Mouse (Mus musculus) stomach, embryonic 15.5 days (tissue): ENCODE results near the gene Fam69a. TPM values are rescaled to one million over a fixed set of nuclear protein-coding genes. Genes with fewer than 3 reads are reported as not detected.

Experiments used
- ATAC-seq: fragments of 200-750 bp; cut with Nextera tagmentation; 2 replicates; pipeline ENCODE4 v1.8.0; 2017; ENCODE audit warnings: low read depth, moderate number of reproducible peaks, moderate TSS enrichment; ENCODE audit not compliant: insufficient read depth, low FRiP score
- H3K27ac ChIP-seq: fragments of 300-500 bp; sonication (generic); 2 replicates; pipeline ENCODE4 v1.5.1; 2015; ENCODE audit warnings: mild to moderate bottlenecking, inconsistent platforms
- H3K27me3 ChIP-seq: fragments of 300-500 bp; sonication (generic); replicated peaks from 2 replicates; pipeline ENCODE4 v1.6.1; 2015; ENCODE audit warnings: inconsistent platforms
- H3K36me3 ChIP-seq: fragments of 300-500 bp; sonication (generic); 2 replicates; pipeline ENCODE4 v1.6.1; 2015; ENCODE audit warnings: inconsistent platforms
- H3K4me1 ChIP-seq: fragments of 300-500 bp; sonication (generic); 2 replicates; pipeline ENCODE4 v1.6.1; 2015; ENCODE audit warnings: inconsistent platforms
- H3K4me2 ChIP-seq: fragments of 300-500 bp; sonication (generic); 2 replicates; pipeline ENCODE4 v1.6.1; 2015; ENCODE audit warnings: mild to moderate bottlenecking, inconsistent platforms
- H3K4me3 ChIP-seq: fragments of 300-500 bp; sonication (generic); replicated peaks from 2 replicates; pipeline ENCODE4 v1.5.1; 2015; ENCODE audit warnings: inconsistent platforms
- H3K9ac ChIP-seq: fragments of 300-500 bp; sonication (generic); 2 replicates; pipeline ENCODE4 v1.6.1; 2015; ENCODE audit warnings: inconsistent platforms
- H3K9me3 ChIP-seq: fragments of 300-500 bp; sonication (generic); 2 replicates; pipeline ENCODE4 v1.6.1; 2016; ENCODE audit warnings: inconsistent platforms
- WGBS: fragments of 180-500 bp; shearing (Covaris S2); methylation state at CpG from one replicate; pipeline ENCODE4 v1.1.7; 2015; 5-methylcytosine and 5-hydroxymethylcytosine counted together
- polyA plus RNA-seq: library from polyadenylated mRNA; unstranded; fragments of >200 nt; fragmentation: Nextera tagmentation; extraction: Ambion mirVana; gene quantifications from 2 replicates; pipeline ENCODE4 v1.2.1, GENCODE M21; 2015

The Fam69a gene
- polyA plus RNA-seq, 1 experiment from 2014 or later, result 24.1 TPM

- Histone ChIP-seq H3K4me2 (no peak overlapping the region), H3K9me3 (no peaks in the 10 kb centered on the region), H3K9ac (no peak overlapping the region), H3K36me3 (no peaks in the 10 kb centered on the region), H3K27ac (no peak overlapping the region), H3K4me3 (no peak overlapping the region), H3K4me1 (no peaks in the 10 kb centered on the region), H3K27me3 (no peaks in the 10 kb centered on the region)
- no peak for ATAC-seq
- WGBS, result 45% methylated on average over 2 of the region's 2 CpGs
Observed at GRCm38 (mm10) chr5:108009721-108010120, 22.8 kb upstream of the Fam69a start.

GRCm38 (mm10) chr5:108005134-108005533, 18.2 kb upstream of the Fam69a start:
- 32% methylated on average over 2 of the region's 2 CpGs for WGBS
- Histone ChIP-seq H3K9me3 (no peaks in the 10 kb centered on the region), H3K4me3 (no peak overlapping the region), H3K4me1 (no peaks in the 10 kb centered on the region), H3K36me3 (no peaks in the 10 kb centered on the region), H3K27ac (no peak overlapping the region), H3K9ac (no peak overlapping the region), H3K27me3 (no peaks in the 10 kb centered on the region), H3K4me2 (no peak overlapping the region)
- no peak for ATAC-seq

DNA sequence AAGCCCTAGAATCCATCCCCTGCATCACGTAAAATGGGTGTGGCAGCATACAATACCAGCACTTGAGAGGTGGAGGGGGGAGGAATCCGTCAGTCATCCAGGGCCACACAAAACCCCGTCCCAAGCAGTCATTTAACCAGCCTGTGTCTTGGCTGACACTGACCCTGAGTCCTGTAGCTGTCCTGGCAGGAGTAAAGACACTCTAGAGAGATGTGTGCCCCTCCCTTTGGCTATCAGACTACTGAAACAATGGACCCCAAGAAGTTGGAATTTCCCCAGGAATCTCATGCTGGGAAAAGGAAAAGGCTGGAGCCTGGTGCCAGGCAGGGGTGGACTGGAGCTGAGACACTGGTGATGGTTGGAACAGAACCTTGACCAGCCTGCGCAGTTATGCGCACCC, 15.8 kb upstream of the Fam69a start:
- H3K4me2 ChIP-seq, result no peak overlapping the region
- 69% methylated on average over 5 of the region's 5 CpGs for WGBS
- H3K4me1 ChIP-seq, result no peaks in the 10 kb centered on the region

DNA sequence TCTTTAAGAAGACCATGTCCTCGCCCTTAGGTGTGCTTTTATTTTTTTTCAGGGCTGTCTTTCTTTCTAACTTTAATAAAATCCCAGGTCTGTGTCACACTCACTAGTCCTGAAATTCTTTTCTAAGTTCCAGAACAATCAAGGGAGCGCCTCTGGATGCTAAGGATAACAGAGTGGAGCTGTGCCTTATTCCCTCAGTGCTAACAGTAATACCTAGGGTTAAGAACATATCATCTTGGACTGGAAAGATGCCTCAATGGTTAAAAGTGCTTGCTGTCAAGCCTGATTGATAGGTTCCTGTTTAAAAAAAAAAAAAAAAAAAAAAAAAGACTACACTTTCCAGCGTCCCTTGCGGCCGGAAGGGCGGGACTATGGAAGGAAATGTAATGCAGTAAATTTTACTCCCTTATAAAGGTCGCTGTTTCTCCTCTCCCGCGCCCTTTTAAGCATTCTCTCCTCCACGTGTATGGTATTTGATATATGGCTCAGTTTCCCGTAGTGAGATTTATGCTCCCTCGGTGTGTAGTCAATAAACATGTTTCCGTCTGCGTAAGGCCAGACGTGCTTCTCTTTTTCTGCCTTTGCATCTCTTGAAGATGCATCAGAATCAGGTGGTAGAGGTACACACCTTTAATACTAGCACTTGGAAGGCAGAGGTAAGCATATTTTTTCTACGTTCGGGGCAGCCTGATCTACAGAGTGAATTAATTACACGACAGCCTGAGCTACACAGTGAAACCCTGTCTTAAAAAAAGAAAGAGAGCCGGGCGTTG, 14.1 kb upstream of the Fam69a start:
- peak; percentile 18; the same call in 1 of the 2 replicates for ATAC-seq
- Histone ChIP-seq H3K4me3 (peak overlapping the region; percentile 51), H3K9me3 (no peaks in the 10 kb centered on the region), H3K36me3 (no peaks in the 10 kb centered on the region), H3K4me1 (no peaks in the 10 kb centered on the region), H3K4me2 (peak overlapping the region; percentile 58), H3K9ac (0 out of 2 replicates have a peak overlapping the region, but pooled peaks have one; percentile 29), H3K27me3 (no peaks in the 10 kb centered on the region), H3K27ac (peak overlapping the region; percentile 27; the same call in 1 of the 2 replicates)
- WGBS, result 12% methylated on average over 20 of the region's 20 CpGs

More for the DNA sequence above, 15.8 kb upstream of the Fam69a start:
- ATAC-seq, result no peak
- H3K36me3 ChIP-seq, result no peaks in the 10 kb centered on the region
- H3K4me3 ChIP-seq, result no peak overlapping the region
- no peaks in the 10 kb centered on the region for H3K27me3 ChIP-seq
- H3K27ac ChIP-seq, result no peak overlapping the region
- no peak overlapping the region for H3K9ac ChIP-seq
- no peaks in the 10 kb centered on the region for H3K9me3 ChIP-seq

- Histone ChIP-seq H3K4me1 (no peaks in the 10 kb centered on the region), H3K4me3 (no peak overlapping the region), H3K27me3 (no peaks in the 10 kb centered on the region), H3K9ac (no peak overlapping the region), H3K27ac (no peak overlapping the region), H3K9me3 (no peaks in the 10 kb centered on the region), H3K4me2 (no peak overlapping the region), H3K36me3 (no peaks in the 10 kb centered on the region)
- WGBS, result 67% methylated on average over 7 of the region's 7 CpGs
- ATAC-seq, result no peak
Observed at GRCm38 (mm10) chr5:107997717-107998116, 10.8 kb upstream of the Fam69a start.

- Histone ChIP-seq H3K4me2 (no peak overlapping the region), H3K4me1 (no peaks in the 10 kb centered on the region), H3K36me3 (no peaks in the 10 kb centered on the region), H3K27me3 (no peaks in the 10 kb centered on the region), H3K27ac (no peak overlapping the region), H3K9ac (no peak overlapping the region), H3K9me3 (no peaks in the 10 kb centered on the region), H3K4me3 (no peak overlapping the region)
- no peak for ATAC-seq
- WGBS, result 79% methylated on average over 2 of the region's 2 CpGs
Observed at GRCm38 (mm10) chr5:107995936-107996335, 9.1 kb upstream of the Fam69a start.

- peak overlapping the region; percentile 89 for H3K27ac ChIP-seq
- 11% methylated on average over 5 of the region's 5 CpGs for WGBS
- no peaks in the 10 kb centered on the region for H3K27me3 ChIP-seq
- H3K36me3 ChIP-seq, result no peaks in the 10 kb centered on the region
- no peaks in the 10 kb centered on the region for H3K9me3 ChIP-seq
- H3K4me1 ChIP-seq, result no peaks in the 10 kb centered on the region
- H3K4me3 ChIP-seq, result peak overlapping the region; percentile 85
- H3K4me2 ChIP-seq, result peak overlapping the region; percentile 94
- ATAC-seq, result 0 out of 2 replicates have a peak, but pooled peaks have one; percentile 17
- H3K9ac ChIP-seq, result no peak overlapping the region
Observed at GRCm38 (mm10) chr5:107987835-107988251, 958 bp upstream of the Fam69a start.

- WGBS, result 0% methylated on average over 31 of the region's 54 CpGs
- no peaks in the 10 kb centered on the region for H3K9me3 ChIP-seq
- H3K4me2 ChIP-seq, result peak overlapping the region; percentile 94
- H3K27ac ChIP-seq, result peak overlapping the region; percentile 94
- H3K27me3 ChIP-seq, result no peaks in the 10 kb centered on the region
- H3K4me3 ChIP-seq, result peak overlapping the region; percentile 85
- H3K9ac ChIP-seq, result peak overlapping the region; percentile 81
- ATAC-seq, result peak; percentile 80
- H3K36me3 ChIP-seq, result no peaks in the 10 kb centered on the region
- no peaks in the 10 kb centered on the region for H3K4me1 ChIP-seq
Observed at GRCm38 (mm10) chr5:107986255-107986966, 474 bp downstream of the Fam69a start.

DNA sequence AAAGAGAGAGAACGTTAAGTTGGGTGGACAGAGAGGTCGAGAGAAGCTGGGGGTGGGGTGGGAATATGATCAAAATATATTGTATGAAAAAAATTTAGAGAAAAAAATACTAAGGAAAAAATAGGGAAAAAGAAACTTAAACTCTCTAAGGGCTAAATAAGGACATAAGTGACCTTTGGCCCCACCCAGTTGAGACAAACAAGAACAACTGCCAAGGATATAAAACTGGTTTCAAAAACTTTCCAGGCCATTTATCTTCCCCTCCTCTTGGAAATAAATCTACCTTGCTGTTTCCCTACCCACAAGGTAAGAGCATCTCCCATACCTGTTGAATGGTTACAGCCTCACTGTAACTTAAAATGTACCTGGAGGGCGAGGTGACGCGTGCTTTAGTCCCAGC, 2.9 kb downstream of the Fam69a start:
- ATAC-seq, result no peak
- H3K9ac ChIP-seq, result no peak overlapping the region
- H3K4me1 ChIP-seq, result no peaks in the 10 kb centered on the region
- H3K9me3 ChIP-seq, result no peaks in the 10 kb centered on the region
- no peak overlapping the region for H3K27ac ChIP-seq
- no peak overlapping the region for H3K4me2 ChIP-seq
- 90% methylated on average over 5 of the region's 5 CpGs for WGBS
- no peak overlapping the region for H3K4me3 ChIP-seq
- no peaks in the 10 kb centered on the region for H3K36me3 ChIP-seq
- H3K27me3 ChIP-seq, result no peaks in the 10 kb centered on the region

DNA sequence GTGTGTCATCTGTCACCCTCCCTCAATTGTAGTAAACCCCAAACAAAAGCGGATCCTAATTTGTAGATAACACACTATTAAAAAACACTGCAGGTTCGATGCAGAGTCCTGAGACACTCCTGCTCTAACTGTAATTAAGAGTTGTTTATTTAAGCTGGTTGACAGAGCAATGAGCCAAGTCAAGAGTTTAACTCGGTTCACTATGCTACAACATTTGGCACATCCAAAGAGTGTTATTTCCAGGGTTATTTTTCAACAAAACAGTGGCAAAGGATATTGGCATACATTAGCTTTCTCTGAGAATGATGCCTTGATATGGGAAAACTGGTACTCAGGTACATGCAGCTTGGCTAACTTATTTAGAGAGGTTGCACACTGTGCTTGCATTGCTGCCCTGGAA, 4.9 kb downstream of the Fam69a start:
- H3K9ac ChIP-seq, result no peak overlapping the region
- 62% methylated on average over 3 of the region's 3 CpGs for WGBS
- H3K36me3 ChIP-seq, result no peaks in the 10 kb centered on the region
- no peaks in the 10 kb centered on the region for H3K27me3 ChIP-seq
- H3K27ac ChIP-seq, result no peak overlapping the region
- ATAC-seq, result no peak
- H3K9me3 ChIP-seq, result no peaks in the 10 kb centered on the region
- H3K4me1 ChIP-seq, result peaks cover 5% of the 10 kb centered on the region; the same call in 1 of the 2 replicates
- H3K4me2 ChIP-seq, result no peak overlapping the region
- no peak overlapping the region for H3K4me3 ChIP-seq

DNA sequence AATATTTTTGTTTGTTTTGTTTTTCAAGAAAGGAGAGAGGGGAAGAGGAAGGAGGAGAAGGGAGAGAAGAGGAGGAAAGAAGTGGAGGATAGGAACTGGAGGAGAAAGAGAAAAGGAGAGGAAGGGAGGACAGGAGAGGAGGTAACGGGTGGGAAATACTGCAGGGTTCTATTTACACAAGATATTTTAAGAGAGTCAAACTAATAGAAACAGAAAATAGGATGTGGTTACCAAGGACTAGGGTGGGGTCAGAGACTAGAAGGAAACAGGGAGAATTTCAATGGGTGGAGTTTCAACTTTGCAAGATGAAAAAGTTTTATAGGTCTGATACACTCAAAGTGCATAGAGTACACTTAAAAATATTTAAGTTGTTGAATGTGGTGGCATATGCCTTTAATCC, 7.0 kb downstream of the Fam69a start:
- no peaks in the 10 kb centered on the region for H3K9me3 ChIP-seq
- peaks cover 5% of the 10 kb centered on the region; the same call in 1 of the 2 replicates for H3K4me1 ChIP-seq
- no peak overlapping the region for H3K27ac ChIP-seq
- H3K9ac ChIP-seq, result no peak overlapping the region
- H3K27me3 ChIP-seq, result no peaks in the 10 kb centered on the region
- no peak for ATAC-seq
- no peak overlapping the region for H3K4me2 ChIP-seq
- H3K4me3 ChIP-seq, result no peak overlapping the region
- 81% methylated on average over 1 of the region's 1 CpGs for WGBS
- H3K36me3 ChIP-seq, result no peaks in the 10 kb centered on the region
